Mouse (Mus musculus) gastrocnemius, postnatal 14 days (tissue): Measurements from ENCODE around the gene Asic2. TPM values are rescaled to one million over a fixed set of nuclear protein-coding genes. Genes with fewer than 3 reads are reported as not detected.

Experiments
- DNase-seq: peaks from one replicate; pipeline ENCODE4 v3.0.0; 2021; ENCODE audit warnings: mixed read lengths
- intact Hi-C: fragments of 180-260 bp; cut with DNase I; formaldehyde crosslinking; loops from one replicate; pipeline ENCODE4 v1.15.1; 2025; ENCODE audit warnings: low total_unique reads
- total RNA-seq, 2 experiments: library from RNA; stranded (reverse); gene quantifications; 2 replicates each; pipeline ENCODE4 v1.2.3; 2021

Gene Asic2
- total RNA-seq, 2 experiments from 2014 or later = 0.06 TPM; not detected in 1

DNA sequence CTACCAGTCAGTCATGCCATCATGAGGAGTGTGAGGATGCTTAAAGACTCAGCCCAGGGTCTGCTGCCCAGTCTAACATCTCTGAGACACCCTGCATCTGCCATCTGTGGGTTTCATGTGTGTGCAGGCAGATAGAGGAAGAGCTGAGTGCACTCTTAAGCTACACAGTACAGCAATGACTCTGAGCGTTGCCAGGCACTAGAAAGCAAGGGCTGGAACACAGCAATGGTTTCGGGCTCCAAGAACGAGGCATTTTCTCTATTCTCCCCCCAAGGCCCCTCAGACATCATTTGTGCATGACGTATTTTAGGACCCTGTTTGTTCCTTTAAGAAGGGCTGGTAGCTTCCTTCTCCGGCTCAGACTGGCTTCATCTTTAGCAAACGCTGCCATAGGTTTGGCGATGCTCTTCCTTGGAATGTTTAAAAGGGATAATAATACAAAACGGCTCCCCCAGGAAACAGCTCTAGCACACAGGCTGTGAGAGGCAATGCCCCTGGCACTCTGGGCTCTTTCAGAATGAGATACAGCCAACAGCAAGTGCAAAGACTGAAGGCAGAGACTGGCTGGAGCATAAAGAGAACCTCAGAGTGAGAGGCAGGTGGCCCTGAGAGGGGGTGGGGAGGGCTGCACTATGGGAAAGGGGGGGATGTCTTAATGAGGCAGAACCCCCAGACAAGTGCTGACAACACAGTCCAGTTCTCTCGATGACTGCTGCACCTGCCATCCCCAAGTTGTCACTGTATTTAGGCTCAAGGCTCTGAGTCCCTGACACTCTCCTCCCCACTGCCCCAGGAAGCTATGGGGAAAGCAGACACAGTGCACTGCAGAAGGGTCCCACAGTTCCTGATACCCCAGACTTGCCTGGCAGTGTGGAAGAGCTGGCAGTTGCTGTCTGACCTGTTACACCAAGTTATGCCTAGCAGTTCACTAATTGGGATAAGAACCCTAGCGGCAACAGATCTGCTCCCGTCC is 2.3 kb downstream of the Asic2 start:
- no peak for DNase-seq
- intact Hi-C loops = no loop called here

GRCm38 (mm10) chr11:81964561-81964960 is 3.7 kb downstream of the Asic2 start:
- intact Hi-C loops = no loop called here
- DNase-seq = no peak

- DNase-seq = no peak
- intact Hi-C loops = no loop called here
Measured at GRCm38 (mm10) chr11:81954398-81954797, 13.9 kb downstream of the Asic2 start.

GRCm38 (mm10) chr11:81948021-81948420 is 20.2 kb downstream of the Asic2 start:
- no peak for DNase-seq
- intact Hi-C loops = no loop called here

DNA sequence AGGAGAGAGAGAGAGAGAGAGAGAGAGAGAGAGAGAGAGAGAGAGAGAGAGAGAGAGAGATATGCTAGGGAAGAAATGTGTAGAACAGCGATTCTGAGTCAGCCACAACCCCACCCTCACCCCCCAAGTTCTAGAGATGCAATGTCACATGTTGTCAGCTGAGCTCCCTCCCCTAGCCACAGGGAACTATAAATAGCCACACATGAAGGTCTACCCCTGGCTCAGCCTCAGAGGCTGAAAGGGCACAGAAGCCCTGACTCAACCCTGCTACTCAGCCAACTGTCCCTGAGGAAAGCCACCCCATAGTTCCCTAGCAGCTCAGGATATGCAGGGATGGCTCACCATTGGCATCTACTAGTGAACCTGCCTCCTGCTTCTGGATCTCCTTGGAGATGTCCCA is 26.1 kb downstream of the Asic2 start:
- intact Hi-C loops = no loop called here
- DNase-seq = no peak

DNA sequence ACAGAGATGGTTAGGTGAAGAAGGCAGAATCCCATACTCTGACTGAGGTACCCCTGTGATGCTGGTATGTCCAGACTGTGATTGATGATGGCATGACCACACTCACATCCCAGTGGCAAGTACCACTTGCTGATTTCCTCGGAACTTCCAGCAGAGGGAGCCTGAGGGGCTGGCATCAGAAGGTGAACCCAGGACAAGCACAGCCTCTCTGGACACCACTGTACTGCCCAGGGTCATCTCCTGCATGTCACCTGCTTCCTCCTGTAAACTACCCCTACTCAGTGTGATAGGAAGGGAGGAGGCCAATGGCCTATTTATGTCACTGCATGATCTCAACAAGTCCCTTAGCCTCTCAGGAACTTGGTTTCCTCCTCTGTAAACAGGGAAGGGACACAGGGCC is 27.3 kb downstream of the Asic2 start:
- no peak for DNase-seq
- intact Hi-C loops = no loop called here

DNA sequence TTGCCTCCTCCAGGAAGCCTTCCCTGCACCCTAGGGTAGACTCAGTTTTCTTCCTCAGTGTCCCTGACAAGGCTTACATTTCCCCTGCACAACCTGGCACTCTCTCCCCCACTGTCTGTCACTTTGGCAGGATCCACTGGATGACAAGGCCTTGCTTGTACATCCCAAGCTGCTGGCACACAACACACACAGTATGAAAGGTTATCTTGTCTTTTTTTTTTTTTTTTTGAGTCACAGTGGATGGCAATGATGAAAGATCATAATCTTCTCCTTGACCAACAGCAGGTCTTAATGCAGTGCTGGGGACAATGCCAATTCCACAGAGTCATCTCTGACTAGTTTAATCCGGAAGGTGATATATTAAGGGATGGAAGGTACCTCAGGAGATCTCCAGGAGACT is 30.7 kb downstream of the Asic2 start:
- intact Hi-C loops = no loop called here
- DNase-seq = no peak

DNA sequence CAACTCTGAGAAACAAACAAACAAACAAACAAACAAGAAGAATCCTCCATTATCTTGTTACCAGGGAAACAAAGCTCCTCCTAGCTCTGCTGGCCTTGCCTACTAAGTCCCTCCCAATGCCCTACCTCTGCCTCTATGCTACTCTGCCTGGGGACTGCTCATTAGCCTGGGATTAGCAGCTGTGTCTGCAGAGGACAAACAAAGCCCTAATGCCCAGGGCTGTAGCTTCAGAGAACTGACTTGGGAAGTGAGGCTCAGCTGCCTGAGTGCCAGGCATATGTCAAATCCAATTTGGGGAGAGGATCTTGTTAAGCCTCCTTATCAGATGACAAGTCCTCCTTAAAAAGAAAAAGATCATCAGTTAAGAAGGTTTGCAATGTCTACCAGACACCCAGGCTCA is 41.9 kb downstream of the Asic2 start:
- no peak for DNase-seq
- intact Hi-C loops = no loop called here

DNA sequence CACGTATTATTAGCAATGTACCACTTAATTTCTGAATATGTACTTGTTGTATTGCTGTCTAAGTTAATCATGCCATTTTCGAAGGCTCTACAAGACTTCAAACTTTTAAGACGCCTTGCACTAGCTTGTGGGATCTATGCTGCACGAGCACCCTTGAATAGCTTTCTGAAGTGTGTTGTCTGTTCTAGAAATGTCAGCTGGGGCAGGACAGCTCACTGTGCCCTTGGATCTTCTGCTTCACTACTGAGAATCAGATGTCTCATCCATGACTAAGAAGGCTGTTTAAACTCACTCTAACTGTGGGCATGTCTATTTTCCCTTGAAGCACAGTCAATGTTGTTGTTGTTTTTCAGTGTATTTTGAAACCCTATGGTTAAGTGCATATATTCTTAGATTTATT is 44.6 kb downstream of the Asic2 start:
- no peak for DNase-seq
- intact Hi-C loops = no loop called here

GRCm38 (mm10) chr11:81923096-81923495 is 45.2 kb downstream of the Asic2 start:
- no peak for DNase-seq
- intact Hi-C loops = no loop called here

DNA sequence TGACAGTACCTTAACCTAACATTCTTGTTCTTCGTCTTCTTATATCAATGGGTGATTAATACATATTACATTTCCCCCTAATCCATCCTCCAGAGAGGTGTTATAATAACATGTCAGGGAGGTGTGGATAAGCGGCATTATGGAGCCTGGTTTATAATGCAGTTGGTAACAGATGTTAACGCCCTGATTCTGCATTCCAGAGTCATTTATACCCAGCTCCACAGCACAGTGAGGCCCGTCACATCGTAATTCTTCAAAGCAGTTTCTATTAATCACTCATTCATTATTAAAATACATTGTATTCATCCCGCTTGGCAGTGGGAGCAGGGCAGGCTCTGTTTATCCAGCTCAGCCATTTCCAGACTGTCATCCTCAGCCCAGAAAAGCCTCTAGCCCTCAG is 52.8 kb downstream of the Asic2 start:
- intact Hi-C loops = no loop called here
- DNase-seq = no peak

DNA sequence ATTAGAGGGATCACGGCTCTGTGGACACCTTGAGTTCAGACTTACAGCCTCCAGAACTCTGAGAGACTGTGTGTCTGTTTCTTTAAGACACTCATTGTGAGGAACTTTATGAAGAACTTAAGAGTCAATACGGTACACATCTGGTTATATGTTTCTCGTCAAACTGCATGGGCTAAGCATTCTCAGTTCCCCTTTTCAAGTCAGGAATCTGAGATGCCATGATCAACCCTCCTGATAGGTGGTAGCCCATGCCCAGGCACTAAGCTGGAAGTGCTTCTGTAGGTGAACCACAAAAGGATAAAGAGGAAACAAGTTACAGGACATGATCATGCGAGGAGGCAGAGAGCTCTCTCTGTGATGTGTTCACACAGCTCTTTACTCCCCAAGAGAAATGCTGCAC is 55.2 kb downstream of the Asic2 start:
- intact Hi-C loops = no loop called here
- no peak for DNase-seq

- intact Hi-C loops = no loop called here
- no peak for DNase-seq
Measured at GRCm38 (mm10) chr11:81909397-81909894, 58.8 kb downstream of the Asic2 start.

DNA sequence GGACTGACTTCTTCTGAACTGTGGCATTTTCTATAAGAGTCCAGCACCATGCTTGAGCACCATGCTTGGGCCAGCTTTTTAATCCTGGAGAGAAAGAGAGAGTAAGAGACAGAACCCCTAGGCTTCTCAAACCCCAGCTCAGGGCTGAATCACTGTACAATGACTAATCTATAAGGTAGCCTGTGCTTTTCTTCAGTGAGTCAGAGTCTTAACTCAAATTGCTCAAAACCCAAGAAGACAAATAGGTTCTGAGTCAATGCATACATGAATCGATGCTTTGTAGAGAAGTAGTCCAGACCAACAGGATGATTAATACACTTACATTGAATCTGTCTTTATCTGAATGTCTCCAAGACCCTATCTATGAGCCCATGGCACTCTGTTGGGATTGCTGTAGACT is 59.5 kb downstream of the Asic2 start:
- DNase-seq = no peak
- intact Hi-C loops = no loop called here

DNA sequence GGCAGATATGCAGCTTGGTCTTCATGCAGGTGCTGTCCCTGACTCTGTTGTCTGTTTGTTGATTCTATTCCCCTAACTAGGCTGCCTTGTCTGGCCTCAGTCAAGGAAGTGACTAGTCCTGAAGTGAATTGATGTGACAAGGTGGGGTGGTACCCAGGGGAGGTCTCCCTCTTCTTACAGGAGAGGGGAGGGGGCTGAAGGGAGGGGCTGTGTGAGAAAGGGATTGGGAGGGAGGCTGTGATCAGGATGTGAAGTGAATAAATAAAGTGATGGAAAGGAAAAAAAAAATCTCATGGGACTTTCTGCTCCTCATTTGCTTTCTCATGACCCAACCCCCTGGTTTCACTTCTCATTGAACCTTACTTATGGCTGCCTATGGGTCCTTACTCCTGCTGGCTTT is 65.9 kb downstream of the Asic2 start:
- intact Hi-C loops = no loop called here
- no peak for DNase-seq

DNA sequence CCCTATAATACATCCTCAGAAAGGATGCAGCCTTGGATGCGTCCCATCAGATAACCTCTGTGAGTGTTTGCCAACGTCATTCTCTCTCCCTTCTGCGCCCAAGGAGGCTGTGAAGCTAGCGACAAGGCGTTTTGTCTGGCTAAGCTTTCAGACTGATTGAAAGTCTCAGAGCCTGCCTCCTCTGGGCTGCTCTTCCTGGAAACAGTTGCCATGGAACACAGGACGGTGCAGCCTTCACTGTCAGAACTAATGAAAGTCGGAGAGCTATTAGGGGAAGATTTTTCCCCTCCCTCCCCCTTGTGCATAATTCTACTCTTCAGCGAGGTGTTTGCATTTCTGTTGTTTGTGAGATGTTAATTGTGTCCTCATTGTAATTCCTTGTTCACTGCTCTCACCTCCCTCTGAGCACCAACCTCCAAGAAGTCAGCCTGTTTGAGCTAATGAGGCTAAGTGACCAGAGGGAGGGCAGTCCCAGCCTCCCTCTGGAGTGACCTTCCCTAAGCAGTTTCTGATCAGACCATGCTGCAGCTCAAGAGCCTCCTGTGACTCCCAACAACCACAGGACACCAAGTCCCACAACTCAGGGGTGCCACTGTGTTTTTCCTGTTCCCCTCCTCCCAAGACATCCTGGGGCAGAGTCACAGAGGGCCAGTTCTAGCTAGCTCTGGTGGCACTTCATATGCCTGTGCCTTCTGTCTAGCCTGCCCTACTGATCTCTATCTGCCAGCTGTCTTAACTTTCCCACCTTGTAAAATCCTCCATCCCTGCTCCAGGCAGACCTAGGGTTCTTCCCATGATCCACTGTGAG is 70.5 kb downstream of the Asic2 start:
- no peak for DNase-seq
- intact Hi-C loops = no loop called here

GRCm38 (mm10) chr11:81896511-81896910 is 71.7 kb downstream of the Asic2 start:
- intact Hi-C loops = no loop called here
- no peak for DNase-seq

GRCm38 (mm10) chr11:81871506-81872213 is 96.6 kb downstream of the Asic2 start:
- no peak for DNase-seq
- intact Hi-C loops = no loop called here

- intact Hi-C loops = loop anchor here (5.0 kb wide), 1 partner anchor 189 kb away; no protein-coding TSS in a partner anchor
- DNase-seq = no peak
Measured at GRCm38 (mm10) chr11:81865661-81866382, 102.4 kb downstream of the Asic2 start.
